Mouse (Mus musculus) myocyte (in vitro differentiated cells): ENCODE data around the gene Xrcc5. TPM values are rescaled to one million over a fixed set of nuclear protein-coding genes. Genes with fewer than 3 reads are reported as not detected.

Experiments
- H3K27me3 ChIP-seq: one replicate; pipeline ENCODE4 v1.6.1; 2011; ENCODE audit not compliant: control insufficient read depth, insufficient read depth, insufficient read length
- H3K36me3 ChIP-seq: one replicate; pipeline ENCODE4 v1.6.1; 2011; ENCODE audit not compliant: control insufficient read depth, insufficient read depth
- H3K4me2 ChIP-seq: one replicate; pipeline ENCODE4 v1.6.1; 2011; ENCODE audit warnings: low read depth, control low read depth
- H3K4me3 ChIP-seq: one replicate; pipeline ENCODE4 v1.5.1; 2011; ENCODE audit warnings: mild to moderate bottlenecking, control low read depth, moderate library complexity
- H3K79me2 ChIP-seq: one replicate; pipeline ENCODE4 v1.6.1; 2011; ENCODE audit not compliant: control insufficient read depth, insufficient read depth
- H3ac ChIP-seq: one replicate; pipeline ENCODE4 v1.6.1; 2011; ENCODE audit not compliant: control insufficient read depth, insufficient read length
- CEBPB ChIP-seq: IDR thresholded peaks from 2 replicates; pipeline ENCODE4 v1.6.1; 2011; ENCODE audit warnings: mild to moderate bottlenecking, moderate library complexity; ENCODE audit not compliant: poor library complexity, insufficient read depth, severe bottlenecking
- E2F4 ChIP-seq: IDR thresholded peaks from one replicate; pipeline ENCODE4 v1.6.1; 2011; ENCODE audit warnings: mild to moderate bottlenecking, control low read depth, moderate library complexity; ENCODE audit not compliant: insufficient read depth
- MAX ChIP-seq: IDR thresholded peaks from one replicate; pipeline ENCODE4 v1.6.1; 2011; ENCODE audit warnings: low read depth, mild to moderate bottlenecking, control low read depth
- MYOD1 ChIP-seq, 3 experiments: IDR thresholded peaks; one replicate each; pipeline ENCODE4 v1.6.1; 2011; ENCODE audit warnings: control low read depth in 2 of 3, low read depth in 2 of 3, mild to moderate bottlenecking in 2 of 3, moderate library complexity in 1 of 3; ENCODE audit not compliant: insufficient read length in 2 of 3, control insufficient read depth in 1 of 3
- MYOG ChIP-seq, 3 experiments: IDR thresholded peaks; one replicate each; pipeline ENCODE4 v1.6.1; 2011; ENCODE audit warnings: control low read depth in 2 of 3, low read depth in 2 of 3, mild to moderate bottlenecking in 2 of 3; ENCODE audit not compliant: insufficient read length in 2 of 3, control insufficient read depth in 1 of 3, insufficient read depth in 1 of 3
- POLR2A ChIP-seq: IDR thresholded peaks from one replicate; pipeline ENCODE4 v1.6.1; 2011; ENCODE audit warnings: low read depth, mild to moderate bottlenecking, control low read depth, moderate library complexity; ENCODE audit not compliant: insufficient read length
- POLR2AphosphoS2 ChIP-seq: IDR thresholded peaks from one replicate; pipeline ENCODE4 v1.6.1; 2011; ENCODE audit warnings: low read depth, control low read depth; ENCODE audit not compliant: insufficient read length
- REST ChIP-seq: IDR thresholded peaks from one replicate; pipeline ENCODE4 v1.6.1; 2011; ENCODE audit warnings: mild to moderate bottlenecking, control low read depth, moderate library complexity; ENCODE audit not compliant: insufficient read depth, insufficient read length
- SRF ChIP-seq: IDR thresholded peaks from one replicate; pipeline ENCODE4 v1.6.1; 2011; ENCODE audit warnings: low read depth; ENCODE audit not compliant: control insufficient read depth, insufficient read length
- TCF12 ChIP-seq: IDR thresholded peaks from one replicate; pipeline ENCODE4 v1.6.1; 2011; ENCODE audit warnings: mild to moderate bottlenecking, control low read depth; ENCODE audit not compliant: poor library complexity, insufficient read depth, severe bottlenecking
- TCF3 ChIP-seq: IDR thresholded peaks from one replicate; pipeline ENCODE4 v1.6.1; 2011; ENCODE audit warnings: low read depth, control low read depth; ENCODE audit not compliant: insufficient read length
- USF1 ChIP-seq: IDR thresholded peaks from one replicate; pipeline ENCODE4 v1.6.1; 2011; ENCODE audit warnings: low read depth, mild to moderate bottlenecking, control low read depth, moderate library complexity
- polyA plus RNA-seq: library from polyadenylated mRNA; unstranded; fragments of >200 nt; fragmentation: generic; extraction: Trizol; gene quantifications from one replicate; pipeline ENCODE4 v1.2.1, GENCODE M21; 2012; ENCODE audit warnings: missing spikeins

The Xrcc5 gene
- polyA plus RNA-seq, 1 experiment = 23.5 TPM

DNA sequence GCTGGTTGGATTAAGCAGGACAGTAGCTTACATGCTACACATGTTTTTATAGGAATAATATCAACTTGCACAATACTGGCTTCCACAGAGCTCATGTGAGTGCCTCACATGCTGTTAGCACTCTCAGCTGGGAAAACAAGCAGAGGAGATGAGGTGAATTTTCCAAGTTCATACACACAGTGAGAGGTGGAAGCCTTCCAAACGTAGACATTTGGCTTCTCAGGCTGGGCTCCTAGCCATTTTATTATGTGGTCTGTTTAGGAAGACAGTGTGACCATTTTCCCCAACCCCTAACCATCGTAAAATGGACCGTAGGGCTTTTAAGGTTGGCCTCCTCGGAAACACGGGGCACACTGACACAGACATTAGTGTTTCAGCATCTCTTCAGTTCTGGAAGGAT lies 102.7 kb downstream of the Xrcc5 start:
- no peak overlapping the region for H3K4me2 ChIP-seq
- TF ChIP-seq REST (no peak), POLR2A (no peak), MYOD1 (IDR thresholded peaks at IDR 0.05; ENCODE audit: control insufficient read depth in 1 of 3, insufficient read length in 2 of 3, low read depth in 2 of 3) (no peak), E2F4 (no peak), MYOG (IDR thresholded peaks at IDR 0.05; ENCODE audit: control insufficient read depth in 1 of 3, insufficient read depth in 1 of 3, insufficient read length in 2 of 3, low read depth in 2 of 3) (no peak), USF1 (no peak), TCF3 (no peak), SRF (no peak)
- H3K79me2 ChIP-seq = no peaks in the 10 kb centered on the region
- H3ac ChIP-seq = no peak overlapping the region
- H3K27me3 ChIP-seq = no peaks in the 10 kb centered on the region
- H3K4me3 ChIP-seq = no peak overlapping the region
- no peaks in the 10 kb centered on the region for H3K36me3 ChIP-seq

DNA sequence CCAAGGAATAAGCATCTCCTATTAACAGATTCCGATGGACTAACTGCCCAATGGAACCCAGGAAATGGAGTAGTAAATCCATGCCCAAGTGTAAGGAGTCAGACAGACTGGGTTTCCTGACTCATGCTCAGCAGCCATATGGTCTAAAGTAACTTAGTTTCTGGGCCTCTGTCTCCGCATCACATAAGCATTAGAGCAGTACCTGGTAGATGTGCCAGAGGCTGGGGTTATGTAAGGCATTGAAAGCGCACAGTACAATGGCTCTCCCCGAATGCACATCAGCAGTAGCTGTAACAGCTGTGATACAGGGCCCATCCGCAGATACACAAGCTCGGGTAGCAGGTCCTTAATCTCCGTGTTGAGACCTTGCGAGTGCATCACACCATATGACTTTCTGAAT lies 103.9 kb downstream of the Xrcc5 start:
- Histone ChIP-seq H3ac (no peak overlapping the region), H3K4me3 (no peak overlapping the region), H3K27me3 (no peaks in the 10 kb centered on the region), H3K79me2 (no peaks in the 10 kb centered on the region), H3K36me3 (no peaks in the 10 kb centered on the region), H3K4me2 (no peak overlapping the region)
- TF ChIP-seq USF1 (no peak), E2F4 (no peak), SRF (no peak), TCF3 (no peak), TCF12 (no peak), REST (no peak), MYOG (IDR thresholded peaks at IDR 0.05; ENCODE audit: control insufficient read depth in 1 of 3, insufficient read depth in 1 of 3, insufficient read length in 2 of 3, low read depth in 2 of 3) (no peak), CEBPB (no peak), MAX (no peak), POLR2AphosphoS2 (no peak)

DNA sequence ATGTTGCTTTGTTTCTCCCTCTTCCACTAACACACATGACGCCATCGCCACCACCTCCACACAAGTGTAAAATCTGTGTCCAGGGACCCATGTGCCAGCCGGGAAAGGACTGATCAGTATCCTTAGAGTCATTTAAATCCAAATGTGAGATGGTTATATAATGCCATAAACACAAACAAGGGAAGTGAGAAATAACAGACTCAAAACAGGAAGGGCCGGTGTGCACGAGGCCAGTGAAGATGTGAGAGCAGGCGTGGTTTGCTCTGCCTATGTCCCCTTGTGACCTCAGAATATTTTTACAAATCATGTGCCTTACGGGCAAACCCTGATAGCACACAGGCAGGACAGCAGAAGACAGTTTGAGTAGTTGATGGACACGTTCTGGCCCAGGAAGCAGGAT lies 106.0 kb downstream of the Xrcc5 start:
- Histone ChIP-seq H3K4me2 (no peak overlapping the region), H3K79me2 (no peaks in the 10 kb centered on the region), H3K27me3 (no peaks in the 10 kb centered on the region), H3ac (no peak overlapping the region), H3K4me3 (no peak overlapping the region), H3K36me3 (no peaks in the 10 kb centered on the region)
- TF ChIP-seq MYOD1 (IDR thresholded peaks at IDR 0.05; ENCODE audit: control insufficient read depth in 1 of 3, insufficient read length in 2 of 3, low read depth in 2 of 3) = no peak
- TF ChIP-seq MAX = no peak
- no peak for TF ChIP-seq SRF
- TF ChIP-seq POLR2A = no peak
- TF ChIP-seq TCF3 = no peak
- no peak for TF ChIP-seq POLR2AphosphoS2
- TF ChIP-seq REST = no peak
- TF ChIP-seq TCF12 = no peak
- no peak for TF ChIP-seq USF1
- no peak for TF ChIP-seq MYOG (IDR thresholded peaks at IDR 0.05; ENCODE audit: control insufficient read depth in 1 of 3, insufficient read depth in 1 of 3, insufficient read length in 2 of 3, low read depth in 2 of 3)
- TF ChIP-seq E2F4 = no peak
- no peak for TF ChIP-seq CEBPB

DNA sequence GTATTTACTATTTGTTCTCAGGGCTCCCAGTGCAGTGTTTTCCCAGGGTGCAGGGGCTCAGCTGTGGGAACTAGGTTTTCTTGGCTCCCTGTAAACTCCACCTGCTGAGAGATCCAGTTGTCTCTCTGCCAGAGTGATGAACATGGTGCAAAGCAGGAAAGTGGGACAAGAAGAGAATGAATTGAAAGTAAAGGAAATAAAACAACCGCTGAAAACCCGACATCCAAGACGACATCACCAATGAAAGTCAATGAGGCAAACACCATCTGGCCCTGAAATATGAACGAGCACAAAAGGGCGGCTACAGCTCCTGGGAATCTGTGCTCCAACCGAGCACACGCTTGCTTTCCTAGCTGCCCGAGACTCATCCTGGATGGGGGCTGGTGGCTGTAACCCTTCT lies 106.9 kb downstream of the Xrcc5 start:
- Histone ChIP-seq H3K4me2 (no peak overlapping the region), H3K4me3 (no peak overlapping the region), H3K79me2 (no peaks in the 10 kb centered on the region), H3K36me3 (no peaks in the 10 kb centered on the region), H3ac (no peak overlapping the region), H3K27me3 (no peaks in the 10 kb centered on the region)
- TF ChIP-seq MYOG (IDR thresholded peaks at IDR 0.05; ENCODE audit: control insufficient read depth in 1 of 3, insufficient read depth in 1 of 3, insufficient read length in 2 of 3, low read depth in 2 of 3) = no peak

DNA sequence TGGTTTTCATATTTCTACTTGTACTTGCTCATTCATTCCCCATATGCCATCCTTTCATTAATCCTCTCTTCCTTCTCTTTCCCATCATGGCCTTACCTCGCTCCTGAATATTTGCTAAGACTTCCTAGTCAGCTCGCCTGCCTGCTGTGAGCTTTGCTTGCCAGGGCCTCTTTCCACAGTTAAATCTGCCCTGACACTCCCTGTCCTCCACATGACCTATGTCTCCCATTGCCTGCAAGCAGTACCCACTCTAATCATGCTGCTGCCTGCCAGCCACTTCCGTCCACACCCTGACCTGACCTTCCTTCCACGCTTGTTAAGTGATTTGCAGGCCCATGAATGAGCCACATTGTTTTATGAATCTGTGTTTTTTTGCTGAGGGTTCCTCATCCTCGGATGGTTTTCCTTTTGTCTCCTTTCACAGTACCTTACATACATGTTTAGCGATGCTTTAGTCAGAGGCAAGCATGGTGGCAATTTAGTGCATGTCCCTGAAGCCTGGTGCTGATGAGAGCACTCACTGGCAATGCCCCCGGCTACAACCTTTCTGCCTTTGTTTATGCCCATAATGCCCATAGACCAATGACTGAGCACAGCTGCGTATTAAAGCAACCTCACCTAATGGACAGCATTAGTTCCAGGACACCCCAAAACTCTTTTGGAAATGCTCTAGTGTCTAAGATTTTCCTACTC lies 107.5 kb downstream of the Xrcc5 start:
- Histone ChIP-seq H3ac (no peak overlapping the region), H3K36me3 (no peaks in the 10 kb centered on the region), H3K4me2 (no peak overlapping the region), H3K79me2 (no peaks in the 10 kb centered on the region), H3K4me3 (no peak overlapping the region), H3K27me3 (no peaks in the 10 kb centered on the region)
- TF ChIP-seq TCF12 = no peak
- no peak for TF ChIP-seq REST
- no peak for TF ChIP-seq MYOG (IDR thresholded peaks at IDR 0.05; ENCODE audit: control insufficient read depth in 1 of 3, insufficient read depth in 1 of 3, insufficient read length in 2 of 3, low read depth in 2 of 3)
- no peak for TF ChIP-seq TCF3
- TF ChIP-seq MYOD1 (IDR thresholded peaks at IDR 0.05; ENCODE audit: control insufficient read depth in 1 of 3, insufficient read length in 2 of 3, low read depth in 2 of 3) = no peak
